19 mouse cellular contexts compared by ENCODE assay signal in genomic region chr11:117035661-117036336, GRCm38 (mm10).
DNase-seq lines count a peak whose midpoint lies in the region; ATAC-seq lines count a peak whose summit lies in the region.
"Had no signal": no experiment of that assay in that cellular context is flagged by ENCODE, and none has a peak within 500 bp of the region (broad histone marks: within the 10 kb centered on the region; RNA-seq: fewer than 3 reads in every experiment).

No protein-coding gene starts in this region.

- no peak overlapping the region for H3K4me3 ChIP-seq in kidney, embryonic 15.5 days (replicated peaks)
- H3K4me3 ChIP-seq in limb, embryonic 12.5 days (replicated peaks), result no peak overlapping the region
- H3K4me3 ChIP-seq: forebrain, embryonic 12.5 days; heart, embryonic 13.5 days; limb, embryonic 15.5 days; midbrain, embryonic 12.5 days had no signal

- DNase-seq in kidney, postnatal 10 days, result no peak
- DNase-seq in Muller cell, postnatal 12 days (ENCODE audit: inconsistent ontology term), result peak; percentile 56
- DNase-seq in forelimb bud, embryonic 11.5 days (ENCODE audit: low read depth, low spot score), result peak; percentile 56
- DNase-seq in cerebellum, adult 9-11 months, result no peak
- DNase-seq in T-cell, adult 2 months (ENCODE audit: low spot score), result no peak
- no peak for DNase-seq in cerebellum, postnatal 14 days
- DNase-seq: cerebellum, postnatal 25 days; heart, postnatal 4 days; kidney, adult 9 months; lung, adult 18-20 months; lung, postnatal 36 days; right cerebral cortex, adult 18-20 months; thymus, postnatal 4 days had no signal

- H3K4me2 ChIP-seq in kidney, embryonic 15.5 days, result 0 out of 2 replicates have a peak overlapping the region, but pooled peaks have one; percentile 2
- no peak overlapping the region for H3K4me2 ChIP-seq in limb, embryonic 12.5 days
- H3K4me2 ChIP-seq: forebrain, embryonic 12.5 days; heart, embryonic 13.5 days; limb, embryonic 15.5 days; midbrain, embryonic 12.5 days had no signal

- H3K27ac ChIP-seq in kidney, embryonic 15.5 days, result peak overlapping the region; percentile 64
- H3K27ac ChIP-seq in limb, embryonic 12.5 days, result no peak overlapping the region
- H3K27ac ChIP-seq: forebrain, embryonic 12.5 days; heart, embryonic 13.5 days; limb, embryonic 15.5 days had no signal

- H3K9me3 ChIP-seq in kidney, embryonic 15.5 days (replicated peaks), result no peaks in the 10 kb centered on the region
- 0 out of 2 replicates have a peak, but pooled peaks cover 10% of the 10 kb centered on the region for H3K9me3 ChIP-seq in limb, embryonic 12.5 days
- H3K9me3 ChIP-seq: forebrain, embryonic 12.5 days; heart, embryonic 13.5 days; limb, embryonic 15.5 days; midbrain, embryonic 12.5 days had no signal

- 14% methylated on average over 11 of the region's 11 CpGs for WGBS in kidney, embryonic 15.5 days
- WGBS in limb, embryonic 12.5 days, result 12% methylated on average over 11 of the region's 11 CpGs

- no peaks in the 10 kb centered on the region for H3K36me3 ChIP-seq in kidney, embryonic 15.5 days
- no peaks in the 10 kb centered on the region for H3K36me3 ChIP-seq in limb, embryonic 12.5 days
- H3K36me3 ChIP-seq: forebrain, embryonic 12.5 days; heart, embryonic 13.5 days; limb, embryonic 15.5 days; midbrain, embryonic 12.5 days had no signal

- no peak overlapping the region for H3K9ac ChIP-seq in kidney, embryonic 15.5 days
- H3K9ac ChIP-seq in limb, embryonic 12.5 days (replicated peaks), result no peak overlapping the region
- H3K9ac ChIP-seq: forebrain, embryonic 12.5 days; heart, embryonic 13.5 days; limb, embryonic 15.5 days; midbrain, embryonic 12.5 days had no signal

- peak; percentile 40 for ATAC-seq in kidney, embryonic 15.5 days (replicated peaks; ENCODE audit: low FRiP score)
- ATAC-seq in limb, embryonic 12.5 days (ENCODE audit: insufficient number of reproducible peaks, insufficient read depth, low FRiP score, low TSS enrichment, low read depth), result peak; percentile 46; the same call in 1 of the 2 replicates

- peaks cover 46% of the 10 kb centered on the region for H3K4me1 ChIP-seq in kidney, embryonic 15.5 days
- peaks cover 42% of the 10 kb centered on the region for H3K4me1 ChIP-seq in limb, embryonic 12.5 days (replicated peaks)

- H3K27me3 ChIP-seq in kidney, embryonic 15.5 days, result peaks cover 3% of the 10 kb centered on the region; the same call in 1 of the 2 replicates
- H3K27me3 ChIP-seq in limb, embryonic 12.5 days, result peaks cover 23% of the 10 kb centered on the region
- H3K27me3 ChIP-seq: forebrain, embryonic 12.5 days; limb, embryonic 15.5 days had no signal

Comparison
In these comparisons a context has a peak if more than half of its experiments do, and no peak if none do; other contexts are left out.
1. DNase-seq: peak in Muller cell, postnatal 12 days (single experiment) and forelimb bud, embryonic 11.5 days (single experiment); none in kidney, postnatal 10 days (single experiment), cerebellum, adult 9-11 months (single experiment), T-cell, adult 2 months (single experiment) and cerebellum, postnatal 14 days (0 of 2).